Mouse (Mus musculus) megakaryocyte-erythroid progenitor cell, adult 5-6 weeks (primary cell): ENCODE results near the gene Gm45716. TPM values are rescaled to one million over a fixed set of nuclear protein-coding genes. Genes with fewer than 3 reads are reported as not detected.

Experiments used
- ATAC-seq: replicated peaks from 2 replicates; pipeline ENCODE4 v1.8.0; 2016; ENCODE audit warnings: mild to moderate bottlenecking, inconsistent platforms; ENCODE audit not compliant: severe bottlenecking, poor library complexity, low FRiP score, low TSS enrichment
- total RNA-seq, 2 experiments: library from RNA; stranded (forward) in 1 of 2; stranded (reverse) in 1 of 2; fragments of 200-1000, 215-1000 nt in 1 of 2; fragments of >200 nt in 1 of 2; fragmentation: Nextera tagmentation in 1 of 2; gene quantifications; 2 replicates each; pipeline ENCODE4 v1.2.3; 2014 to 2017

Gene Gm45716
- total RNA-seq (2014; fragmentation: Nextera tagmentation) (6.6 and 13.7 TPM in 2 replicates), total RNA-seq (2017) (11.2 and 12.4 TPM in 2 replicates)

GRCm38 (mm10) chr11:90187441-90187840 is at the start of gene Gm45716:
Gm45716 (plus strand) TSS chr11:90187683.
- ATAC-seq: no peak

- no peak for ATAC-seq
Observed at GRCm38 (mm10) chr11:90142393-90142792, 45.1 kb upstream of the Gm45716 start.

- ATAC-seq: no peak
Observed at GRCm38 (mm10) chr11:90142936-90143335, 44.5 kb upstream of the Gm45716 start.

GRCm38 (mm10) chr11:90146086-90146860 is 41.2 kb upstream of the Gm45716 start:
- no peak for ATAC-seq

- ATAC-seq: no peak
Observed at GRCm38 (mm10) chr11:90155066-90155465, 32.4 kb upstream of the Gm45716 start.

- no peak for ATAC-seq
Observed at GRCm38 (mm10) chr11:90155466-90155865, 32.0 kb upstream of the Gm45716 start.

- peak; percentile 41; the same call in 1 of the 2 replicates for ATAC-seq
Observed at GRCm38 (mm10) chr11:90167771-90168170, 19.7 kb upstream of the Gm45716 start.

- no peak for ATAC-seq
Observed at GRCm38 (mm10) chr11:90168338-90169065, 19.0 kb upstream of the Gm45716 start.

- 0 out of 2 replicates have a peak, but pooled peaks have one; percentile 12 for ATAC-seq
Observed at GRCm38 (mm10) chr11:90169200-90170013, 18.1 kb upstream of the Gm45716 start.

- ATAC-seq: peak; percentile 81
Observed at GRCm38 (mm10) chr11:90170014-90170320, 17.5 kb upstream of the Gm45716 start.

GRCm38 (mm10) chr11:90172331-90172730 is 15.2 kb upstream of the Gm45716 start:
- ATAC-seq: no peak

- no peak for ATAC-seq
Observed at GRCm38 (mm10) chr11:90175634-90176300, 11.7 kb upstream of the Gm45716 start.

GRCm38 (mm10) chr11:90177389-90177788 is 10.1 kb upstream of the Gm45716 start:
- no peak for ATAC-seq

- peak; percentile 73; the same call in 1 of the 2 replicates for ATAC-seq
Observed at GRCm38 (mm10) chr11:90183361-90183760, 4.1 kb upstream of the Gm45716 start.

- ATAC-seq: no peak
Observed at GRCm38 (mm10) chr11:90184756-90185155, 2.7 kb upstream of the Gm45716 start.

GRCm38 (mm10) chr11:90190156-90190555 is 2.7 kb downstream of the Gm45716 start:
- no peak for ATAC-seq

- ATAC-seq: no peak
Observed at GRCm38 (mm10) chr11:90194946-90195345, 7.5 kb downstream of the Gm45716 start.

GRCm38 (mm10) chr11:90195756-90196520 is 8.5 kb downstream of the Gm45716 start:
- no peak for ATAC-seq
